Mouse (Mus musculus): ENCODE measurements around the gene Usp15. TPM values are rescaled to one million over a fixed set of nuclear protein-coding genes. Genes with fewer than 3 reads are reported as not detected.

Gene Usp15
- polyA plus RNA-seq, 1 experiment, result 14.7 TPM

- WGBS, result 35% methylated on average over 23 of the region's 23 CpGs
- Histone ChIP-seq H3K27ac (ENCODE audit: control insufficient read depth, insufficient read depth, low read length) (no peak overlapping the region), H3K4me1 (replicated peaks; ENCODE audit: control insufficient read depth, insufficient read depth, low read length) (no peaks in the 10 kb centered on the region; the same call in 1 of the 2 replicates), H3K4me3 (ENCODE audit: control insufficient read depth, insufficient read depth, low read length) (no peak overlapping the region), H3K36me3 (ENCODE audit: control insufficient read depth, insufficient read depth, low read length) (no peaks in the 10 kb centered on the region), H3K27me3 (ENCODE audit: control insufficient read depth, insufficient read depth, low read length) (no peaks in the 10 kb centered on the region)
- DNase-seq, result no peak
- no peak for TF ChIP-seq POLR2A (IDR thresholded peaks at IDR 0.05; ENCODE audit: control insufficient read depth, extremely low read depth, insufficient read depth, low read length, poor library complexity)
- no peak for TF ChIP-seq CTCF (IDR thresholded peaks at IDR 0.05; ENCODE audit: borderline replicate concordance, control insufficient read depth, extremely low read depth, insufficient read depth, low read length, poor library complexity)
Measured at GRCm38 (mm10) chr10:123201981-123202758, 5.4 kb upstream of the Usp15 start.

GRCm38 (mm10) chr10:123201436-123201835 is 4.6 kb upstream of the Usp15 start:
- no peaks in the 10 kb centered on the region for H3K27me3 ChIP-seq (ENCODE audit: control insufficient read depth, insufficient read depth, low read length)
- no peak for DNase-seq
- WGBS, result 86% methylated on average over 5 of the region's 5 CpGs
- TF ChIP-seq POLR2A (IDR thresholded peaks at IDR 0.05; ENCODE audit: control insufficient read depth, extremely low read depth, insufficient read depth, low read length, poor library complexity), result no peak
- no peak for TF ChIP-seq CTCF (IDR thresholded peaks at IDR 0.05; ENCODE audit: borderline replicate concordance, control insufficient read depth, extremely low read depth, insufficient read depth, low read length, poor library complexity)
- no peaks in the 10 kb centered on the region for H3K36me3 ChIP-seq (ENCODE audit: control insufficient read depth, insufficient read depth, low read length)
- no peaks in the 10 kb centered on the region; the same call in 1 of the 2 replicates for H3K4me1 ChIP-seq (replicated peaks; ENCODE audit: control insufficient read depth, insufficient read depth, low read length)
- no peak overlapping the region for H3K4me3 ChIP-seq (ENCODE audit: control insufficient read depth, insufficient read depth, low read length)
- no peak overlapping the region for H3K27ac ChIP-seq (ENCODE audit: control insufficient read depth, insufficient read depth, low read length)

GRCm38 (mm10) chr10:123200996-123201395 is 4.2 kb upstream of the Usp15 start:
- Histone ChIP-seq H3K4me1 (replicated peaks; ENCODE audit: control insufficient read depth, insufficient read depth, low read length) (no peaks in the 10 kb centered on the region; the same call in 1 of the 2 replicates), H3K27me3 (ENCODE audit: control insufficient read depth, insufficient read depth, low read length) (no peaks in the 10 kb centered on the region), H3K27ac (ENCODE audit: control insufficient read depth, insufficient read depth, low read length) (no peak overlapping the region), H3K4me3 (ENCODE audit: control insufficient read depth, insufficient read depth, low read length) (no peak overlapping the region), H3K36me3 (ENCODE audit: control insufficient read depth, insufficient read depth, low read length) (no peaks in the 10 kb centered on the region)
- no peak for DNase-seq
- 97% methylated on average over 5 of the region's 5 CpGs for WGBS
- TF ChIP-seq POLR2A (IDR thresholded peaks at IDR 0.05; ENCODE audit: control insufficient read depth, extremely low read depth, insufficient read depth, low read length, poor library complexity) (no peak), CTCF (IDR thresholded peaks at IDR 0.05; ENCODE audit: borderline replicate concordance, control insufficient read depth, extremely low read depth, insufficient read depth, low read length, poor library complexity) (no peak)

GRCm38 (mm10) chr10:123200320-123200659 is 3.5 kb upstream of the Usp15 start:
- Histone ChIP-seq H3K36me3 (ENCODE audit: control insufficient read depth, insufficient read depth, low read length) (no peaks in the 10 kb centered on the region), H3K27ac (ENCODE audit: control insufficient read depth, insufficient read depth, low read length) (no peak overlapping the region), H3K4me3 (ENCODE audit: control insufficient read depth, insufficient read depth, low read length) (no peak overlapping the region), H3K4me1 (replicated peaks; ENCODE audit: control insufficient read depth, insufficient read depth, low read length) (no peaks in the 10 kb centered on the region; the same call in 1 of the 2 replicates), H3K27me3 (ENCODE audit: control insufficient read depth, insufficient read depth, low read length) (no peaks in the 10 kb centered on the region)
- 96% methylated on average over 8 of the region's 8 CpGs for WGBS
- DNase-seq, result no peak
- TF ChIP-seq POLR2A (IDR thresholded peaks at IDR 0.05; ENCODE audit: control insufficient read depth, extremely low read depth, insufficient read depth, low read length, poor library complexity) (no peak), CTCF (IDR thresholded peaks at IDR 0.05; ENCODE audit: borderline replicate concordance, control insufficient read depth, extremely low read depth, insufficient read depth, low read length, poor library complexity) (no peak)

GRCm38 (mm10) chr10:123199615-123200319 is 3.0 kb upstream of the Usp15 start:
- no peak overlapping the region for H3K27ac ChIP-seq (ENCODE audit: control insufficient read depth, insufficient read depth, low read length)
- DNase-seq, result no peak
- TF ChIP-seq POLR2A (IDR thresholded peaks at IDR 0.05; ENCODE audit: control insufficient read depth, extremely low read depth, insufficient read depth, low read length, poor library complexity) (no peak), CTCF (IDR thresholded peaks at IDR 0.05; ENCODE audit: borderline replicate concordance, control insufficient read depth, extremely low read depth, insufficient read depth, low read length, poor library complexity) (no peak)
- H3K4me1 ChIP-seq (replicated peaks; ENCODE audit: control insufficient read depth, insufficient read depth, low read length), result no peaks in the 10 kb centered on the region; the same call in 1 of the 2 replicates
- 96% methylated on average over 19 of the region's 19 CpGs for WGBS
- H3K36me3 ChIP-seq (ENCODE audit: control insufficient read depth, insufficient read depth, low read length), result no peaks in the 10 kb centered on the region
- H3K4me3 ChIP-seq (ENCODE audit: control insufficient read depth, insufficient read depth, low read length), result no peak overlapping the region
- no peaks in the 10 kb centered on the region for H3K27me3 ChIP-seq (ENCODE audit: control insufficient read depth, insufficient read depth, low read length)

- H3K27ac ChIP-seq (ENCODE audit: control insufficient read depth, insufficient read depth, low read length), result no peak overlapping the region
- DNase-seq, result no peak
- H3K27me3 ChIP-seq (ENCODE audit: control insufficient read depth, insufficient read depth, low read length), result no peaks in the 10 kb centered on the region
- TF ChIP-seq POLR2A (IDR thresholded peaks at IDR 0.05; ENCODE audit: control insufficient read depth, extremely low read depth, insufficient read depth, low read length, poor library complexity) (no peak), CTCF (IDR thresholded peaks at IDR 0.05; ENCODE audit: borderline replicate concordance, control insufficient read depth, extremely low read depth, insufficient read depth, low read length, poor library complexity) (no peak)
- no peaks in the 10 kb centered on the region; the same call in 1 of the 2 replicates for H3K4me1 ChIP-seq (replicated peaks; ENCODE audit: control insufficient read depth, insufficient read depth, low read length)
- 81% methylated on average over 3 of the region's 3 CpGs for WGBS
- H3K4me3 ChIP-seq (ENCODE audit: control insufficient read depth, insufficient read depth, low read length), result no peak overlapping the region
- no peaks in the 10 kb centered on the region for H3K36me3 ChIP-seq (ENCODE audit: control insufficient read depth, insufficient read depth, low read length)
Measured at GRCm38 (mm10) chr10:123199119-123199518, 2.3 kb upstream of the Usp15 start.
